Mouse (Mus musculus): ENCODE results near the gene Slc50a1.

GRCm38 (mm10) chr3:89245688-89246171 lies 24.6 kb downstream of the Slc50a1 start, which contains the start of gene Krtcap2:
- peak; percentile 48 for TF ChIP-seq POLR2A (IDR thresholded peaks at IDR 0.05; ENCODE audit: low read depth, low read length)
- no peak for TF ChIP-seq CTCF (IDR thresholded peaks at IDR 0.05; ENCODE audit: borderline replicate concordance, insufficient read depth, low read length)
